27 mouse cellular contexts compared by ENCODE assay signal in the genomic region with DNA sequence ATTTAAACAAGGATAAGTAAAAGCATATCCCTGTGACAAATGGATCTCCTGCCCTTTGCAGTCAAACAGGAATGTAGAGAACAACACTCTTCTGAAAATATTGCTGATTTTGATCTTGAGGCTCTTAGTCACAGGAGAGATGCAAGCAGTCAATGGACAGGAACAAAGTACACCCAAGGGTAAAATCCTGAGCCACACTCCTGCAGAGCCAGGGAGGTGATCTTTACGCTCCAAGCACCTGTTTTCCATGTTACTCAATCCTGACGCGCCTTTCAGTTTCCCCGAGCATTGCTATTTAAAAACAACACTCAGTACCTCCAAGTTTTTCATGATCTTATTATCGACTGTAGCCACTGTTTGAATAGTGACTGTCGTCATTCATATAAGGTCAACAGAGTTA. TPM values are rescaled to one million over a fixed set of nuclear protein-coding genes. Genes with fewer than 3 reads are reported as not detected.
A peak's percentile ranks its signal among the peaks of the same experiment; 100 is the strongest.
DNase-seq lines count a peak whose midpoint lies in the region; ATAC-seq and TF ChIP-seq lines count a peak whose summit lies in the region.
"Had no signal": no experiment of that assay in that cellular context is flagged by ENCODE, and none has a peak within 500 bp of the region (broad histone marks: within the 10 kb centered on the region; RNA-seq: fewer than 3 reads in every experiment).

No protein-coding gene starts in this region.

- no peaks in the 10 kb centered on the region for H3K27me3 ChIP-seq in Patski
- H3K27me3 ChIP-seq in intestine, postnatal 0 days (replicated peaks; ENCODE audit: control insufficient read depth, insufficient read depth, low read length): no peaks in the 10 kb centered on the region
- no peaks in the 10 kb centered on the region for H3K27me3 ChIP-seq in kidney, embryonic 14.5 days (ENCODE audit: control insufficient read depth, insufficient read depth, low read length)
- H3K27me3 ChIP-seq in midbrain, postnatal 0 days (ENCODE audit: insufficient read depth, low read length): no peaks in the 10 kb centered on the region
- no peaks in the 10 kb centered on the region for H3K27me3 ChIP-seq in midbrain, embryonic 13.5 days
- no peaks in the 10 kb centered on the region for H3K27me3 ChIP-seq in liver, postnatal 0 days (ENCODE audit: insufficient read depth, low read length)
- H3K27me3 ChIP-seq: heart, embryonic 15.5 days; hindbrain, embryonic 15.5 days; liver, embryonic 15.5 days; midbrain, embryonic 15.5 days; neural tube, embryonic 13.5 days; stomach, embryonic 15.5 days had no signal

- TF ChIP-seq EP300 in liver, postnatal 0 days (IDR thresholded peaks at IDR 0.05; ENCODE audit: low read depth): no peak

- CTCF ChIA-PET in Patski (lab: Charles Lee): interaction anchor here (5.9 kb wide), 1 partner anchor 508 kb away, joined by 38 read pairs; no protein-coding TSS in a partner anchor

- in situ Hi-C loops in Patski (cut with MboI; ENCODE audit: low pct_unique_long_range_greater_than_20kb): loop anchor here (5.0 to 25.0 kb wide), 3 partner anchors 361 to 829 kb away; no protein-coding TSS in a partner anchor

- 31% methylated on average over 6 of the region's 6 CpGs for WGBS in intestine, postnatal 0 days
- 27% methylated on average over 6 of the region's 6 CpGs for WGBS in kidney, embryonic 14.5 days
- 81% methylated on average over 6 of the region's 6 CpGs for WGBS in midbrain, postnatal 0 days
- WGBS in midbrain, embryonic 13.5 days: 81% methylated on average over 6 of the region's 6 CpGs
- 58% methylated on average over 6 of the region's 6 CpGs for WGBS in liver, postnatal 0 days (ENCODE audit: insufficient replicate concordance)

- H3K27ac ChIP-seq in intestine, postnatal 0 days (ENCODE audit: low read depth, low read length): no peak overlapping the region
- H3K27ac ChIP-seq in kidney, embryonic 14.5 days (ENCODE audit: low read depth, low read length): 0 out of 2 replicates have a peak overlapping the region, but pooled peaks have one; percentile 2
- H3K27ac ChIP-seq in midbrain, postnatal 0 days (ENCODE audit: low read depth, low read length): no peak overlapping the region
- no peak overlapping the region for H3K27ac ChIP-seq in midbrain, embryonic 13.5 days
- no peak overlapping the region for H3K27ac ChIP-seq in layer of hippocampus, adult 2 months
- no peak overlapping the region for H3K27ac ChIP-seq in liver, postnatal 0 days (ENCODE audit: low read depth)
- H3K27ac ChIP-seq: heart, adult 2 months; heart, embryonic 15.5 days; hindbrain, embryonic 15.5 days; liver, embryonic 15.5 days; midbrain, embryonic 15.5 days; neural tube, embryonic 13.5 days; stomach, embryonic 15.5 days had no signal

- H3K9me3 ChIP-seq in intestine, postnatal 0 days (ENCODE audit: control insufficient read depth): no peaks in the 10 kb centered on the region
- no peaks in the 10 kb centered on the region for H3K9me3 ChIP-seq in kidney, embryonic 14.5 days (ENCODE audit: control insufficient read depth, low read length)
- H3K9me3 ChIP-seq in midbrain, postnatal 0 days (ENCODE audit: low read length): no peaks in the 10 kb centered on the region
- H3K9me3 ChIP-seq in midbrain, embryonic 13.5 days: no peaks in the 10 kb centered on the region
- no peaks in the 10 kb centered on the region for H3K9me3 ChIP-seq in liver, postnatal 0 days (ENCODE audit: low read length)
- H3K9me3 ChIP-seq: heart, embryonic 15.5 days; hindbrain, embryonic 15.5 days; liver, embryonic 15.5 days; midbrain, embryonic 15.5 days; neural tube, embryonic 13.5 days; stomach, embryonic 15.5 days had no signal

- POLR2A ChIA-PET in Patski (lab: Charles Lee): no interaction called here

- no peak for TF ChIP-seq CTCF in Patski (IDR thresholded peaks at IDR 0.05)
- TF ChIP-seq CTCF in intestine, postnatal 0 days (IDR thresholded peaks at IDR 0.05; ENCODE audit: low read depth): no peak
- TF ChIP-seq CTCF in midbrain, postnatal 0 days (IDR thresholded peaks at IDR 0.05): no peak
- no peak for TF ChIP-seq CTCF in layer of hippocampus, adult 2 months (conservative IDR thresholded peaks at IDR 0.05)
- no peak for TF ChIP-seq CTCF in liver, postnatal 0 days (IDR thresholded peaks at IDR 0.05; ENCODE audit: low read depth)

- ATAC-seq in Patski: peak; percentile 62
- peak; percentile 70 for ATAC-seq in intestine, postnatal 0 days
- peak; percentile 44; the same call in 1 of the 2 replicates for ATAC-seq in kidney, embryonic 14.5 days (ENCODE audit: low FRiP score, low TSS enrichment)
- no peak for ATAC-seq in midbrain, postnatal 0 days (ENCODE audit: low FRiP score)
- no peak for ATAC-seq in midbrain, embryonic 13.5 days
- ATAC-seq in liver, postnatal 0 days: no peak
- ATAC-seq: forebrain, embryonic 14.5 days; midbrain, embryonic 15.5 days had no signal

- no peak overlapping the region for H3K4me2 ChIP-seq in intestine, postnatal 0 days (replicated peaks; ENCODE audit: low read depth)
- H3K4me2 ChIP-seq in kidney, embryonic 14.5 days (replicated peaks; ENCODE audit: low read depth, low read length): no peak overlapping the region
- no peak overlapping the region for H3K4me2 ChIP-seq in midbrain, postnatal 0 days (ENCODE audit: low read depth, low read length, poor library complexity, severe bottlenecking)
- no peak overlapping the region for H3K4me2 ChIP-seq in midbrain, embryonic 13.5 days (replicated peaks)
- no peak overlapping the region for H3K4me2 ChIP-seq in liver, postnatal 0 days (ENCODE audit: low read depth, low read length)
- H3K4me2 ChIP-seq: heart, embryonic 15.5 days; hindbrain, embryonic 15.5 days; liver, embryonic 15.5 days; midbrain, embryonic 15.5 days; neural tube, embryonic 13.5 days; stomach, embryonic 15.5 days had no signal

- peaks cover 10% of the 10 kb centered on the region for H3K36me3 ChIP-seq in intestine, postnatal 0 days (ENCODE audit: control insufficient read depth, insufficient read depth)
- H3K36me3 ChIP-seq in kidney, embryonic 14.5 days (ENCODE audit: control insufficient read depth, insufficient read depth, low read length): peaks cover 8% of the 10 kb centered on the region; the same call in 1 of the 2 replicates
- H3K36me3 ChIP-seq in midbrain, postnatal 0 days (ENCODE audit: insufficient read depth, low read length): 0 out of 2 replicates have a peak, but pooled peaks cover 3% of the 10 kb centered on the region
- H3K36me3 ChIP-seq in midbrain, embryonic 13.5 days: peaks cover 7% of the 10 kb centered on the region
- H3K36me3 ChIP-seq in liver, postnatal 0 days (replicated peaks; ENCODE audit: insufficient read depth, low read length): 0 out of 2 replicates have a peak, but pooled peaks cover 12% of the 10 kb centered on the region
- H3K36me3 ChIP-seq: stomach, embryonic 15.5 days had no signal

- H3K4me3 ChIP-seq in intestine, postnatal 0 days (ENCODE audit: low read depth, low read length): no peak overlapping the region
- H3K4me3 ChIP-seq in kidney, embryonic 14.5 days (ENCODE audit: low read length): no peak overlapping the region
- H3K4me3 ChIP-seq in midbrain, postnatal 0 days (ENCODE audit: low read depth, low read length): no peak overlapping the region
- no peak overlapping the region for H3K4me3 ChIP-seq in midbrain, embryonic 13.5 days (replicated peaks)
- H3K4me3 ChIP-seq in layer of hippocampus, adult 2 months: no peak overlapping the region
- no peak overlapping the region for H3K4me3 ChIP-seq in liver, postnatal 0 days (ENCODE audit: low read depth, low read length)
- H3K4me3 ChIP-seq: heart, adult 2 months; heart, embryonic 15.5 days; hindbrain, embryonic 15.5 days; liver, embryonic 15.5 days; midbrain, embryonic 15.5 days; myocyte; neural tube, embryonic 13.5 days; stomach, embryonic 15.5 days had no signal

- H3K9ac ChIP-seq in intestine, postnatal 0 days (ENCODE audit: low read depth, low read length): no peak overlapping the region
- H3K9ac ChIP-seq in kidney, embryonic 14.5 days (ENCODE audit: low read depth, low read length): no peak overlapping the region
- no peak overlapping the region for H3K9ac ChIP-seq in midbrain, postnatal 0 days (replicated peaks; ENCODE audit: low read length, poor library complexity, severe bottlenecking)
- no peak overlapping the region for H3K9ac ChIP-seq in midbrain, embryonic 13.5 days (replicated peaks)
- no peak overlapping the region for H3K9ac ChIP-seq in liver, postnatal 0 days (replicated peaks)
- H3K9ac ChIP-seq: heart, embryonic 15.5 days; hindbrain, embryonic 15.5 days; liver, embryonic 15.5 days; midbrain, embryonic 15.5 days; neural tube, embryonic 13.5 days; stomach, embryonic 15.5 days had no signal

- DNase-seq in Patski (ENCODE audit: low read depth, low spot score): no peak
- DNase-seq in kidney, postnatal 25 days: peak; percentile 38 to 63
- no peak for DNase-seq in midbrain, postnatal 0 days (ENCODE audit: low spot score)
- DNase-seq in layer of hippocampus, adult 2 months (ENCODE audit: low spot score in 2 of 2): no peak
- no peak for DNase-seq in liver, postnatal 0 days
- DNase-seq: adrenal gland, adult 2 months; cerebellum, adult 18-20 months; cerebellum, postnatal 36 days; embryo, embryonic 11 days; gastrocnemius, postnatal 25 days; heart, adult 2 months; layer of hippocampus, adult 9-11 months; lung, postnatal 4 days; retina, postnatal 1 day; thymus, adult 18-20 months; thymus, postnatal 36 days had no signal

- H3K4me1 ChIP-seq in intestine, postnatal 0 days (replicated peaks; ENCODE audit: control insufficient read depth, insufficient read depth, low read length): no peaks in the 10 kb centered on the region
- peaks cover 7% of the 10 kb centered on the region; the same call in 1 of the 2 replicates for H3K4me1 ChIP-seq in kidney, embryonic 14.5 days (ENCODE audit: control insufficient read depth, insufficient read depth, low read length)
- no peaks in the 10 kb centered on the region for H3K4me1 ChIP-seq in midbrain, postnatal 0 days (ENCODE audit: insufficient read depth, low read length)
- no peaks in the 10 kb centered on the region for H3K4me1 ChIP-seq in midbrain, embryonic 13.5 days (replicated peaks)
- peaks cover 2% of the 10 kb centered on the region; the same call in 1 of the 2 replicates for H3K4me1 ChIP-seq in liver, postnatal 0 days (ENCODE audit: insufficient read depth)
- H3K4me1 ChIP-seq: heart, embryonic 15.5 days; hindbrain, embryonic 15.5 days; liver, embryonic 15.5 days; midbrain, embryonic 15.5 days; neural tube, embryonic 13.5 days; stomach, embryonic 15.5 days had no signal

RNA-seq across cellular contexts. Expression of a gene that starts 23.2 kb away (rescaled TPM):
- polyA plus RNA-seq in Patski (2021): 116 TPM
- 107 and 109 TPM in 2 replicates for polyA plus RNA-seq in intestine, postnatal 0 days (2015; fragmentation: Nextera tagmentation; extraction: Ambion mirVana)
- 156 and 157 TPM in 2 replicates for polyA plus RNA-seq in kidney, embryonic 14.5 days (2014; fragmentation: Nextera tagmentation; extraction: Ambion mirVana)
- total RNA-seq in midbrain, postnatal 0 days (2014; rRNA removed): 56.8 and 58.0 TPM in 2 replicates
- polyA plus RNA-seq in midbrain, postnatal 0 days (2015; fragmentation: Nextera tagmentation; extraction: Ambion mirVana): 126 and 130 TPM in 2 replicates
- polyA plus RNA-seq in midbrain, embryonic 13.5 days (2015; fragmentation: Nextera tagmentation; extraction: Ambion mirVana): 158 and 159 TPM in 2 replicates
- 10 to 100 TPM; 50.2 to 52.4 TPM for total RNA-seq in layer of hippocampus, adult 2 months (2021)
- 88.3 and 90.6 TPM in 2 replicates for polyA plus RNA-seq in liver, postnatal 0 days (2015; fragmentation: Nextera tagmentation; extraction: Ambion mirVana)

Comparison
In these comparisons a context has a peak if more than half of its experiments do, and no peak if none do; other contexts are left out.
1. ATAC-seq: peak in Patski (single experiment), intestine, postnatal 0 days (single experiment) and kidney, embryonic 14.5 days (single experiment); none in midbrain, postnatal 0 days (single experiment), midbrain, embryonic 13.5 days (single experiment) and liver, postnatal 0 days (single experiment).
2. DNase-seq: peak in kidney, postnatal 25 days (2 of 2); none in Patski (single experiment), midbrain, postnatal 0 days (single experiment), layer of hippocampus, adult 2 months (0 of 2) and liver, postnatal 0 days (single experiment).